Mouse (Mus musculus) CH12.LX (cell line): ENCODE measurements around the gene Ccnd1.

Experiments
- CTCF ChIP-seq, 2 experiments: IDR thresholded peaks in 1 of 2; conservative IDR thresholded peaks in 1 of 2; 2 replicates each; pipeline ENCODE4 v1.5.1; 2011 to 2012; ENCODE audit warnings: low read depth in 2 of 2, low read length in 2 of 2, improper control_type of control experiment in 1 of 2, inconsistent platforms in 1 of 2, mild to moderate bottlenecking in 1 of 2, moderate library complexity in 1 of 2
- EP300 ChIP-seq: IDR thresholded peaks from 2 replicates; pipeline ENCODE4 v1.6.1; 2011; ENCODE audit warnings: low read length, improper control_type of control experiment
- POLR2A ChIP-seq: IDR thresholded peaks from 2 replicates; pipeline ENCODE4 v1.6.1; 2011; ENCODE audit warnings: low read depth, mild to moderate bottlenecking, improper control_type of control experiment, low read length
- SIN3A ChIP-seq: IDR thresholded peaks from 2 replicates; pipeline ENCODE4 v1.6.1; 2012; ENCODE audit warnings: low read length, improper control_type of control experiment, inconsistent platforms
- USF1 ChIP-seq: IDR thresholded peaks from 2 replicates; pipeline ENCODE4 v1.6.1; 2014; ENCODE audit warnings: low read depth, mild to moderate bottlenecking, inconsistent platforms, low read length, improper control_type of control experiment

GRCm38 (mm10) chr7:144981426-144982079 is 41.8 kb upstream of the Ccnd1 start:
- TF ChIP-seq EP300 (no peak), SIN3A (no peak), CTCF (conservative IDR thresholded peaks at IDR 0.05 in 1 of 2, IDR thresholded peaks at IDR 0.05 in 1 of 2; ENCODE audit: low read depth in 2 of 2, low read length in 2 of 2) (no peak), USF1 (no peak), POLR2A (no peak)
